In genomic region chr7:98843649-98844048, GRCm38 (mm10) we compare ENCODE assay signal across 15 mouse cellular contexts. TPM values are rescaled to one million over a fixed set of nuclear protein-coding genes. Genes with fewer than 3 reads are reported as not detected.
DNase-seq lines count a peak whose midpoint lies in the region; ATAC-seq and TF ChIP-seq lines count a peak whose summit lies in the region.
"Had no signal": no experiment of that assay in that cellular context is flagged by ENCODE, and none has a peak within 500 bp of the region (broad histone marks: within the 10 kb centered on the region; RNA-seq: fewer than 3 reads in every experiment).

No protein-coding gene starts in this region.

- WGBS in heart, postnatal 0 days = 47% methylated on average over 7 of the region's 7 CpGs
- WGBS in heart, adult 2 months = 57% methylated on average over 7 of the region's 7 CpGs
- WGBS in neural tube, embryonic 11.5 days = 18% methylated on average over 7 of the region's 7 CpGs
- 13% methylated on average over 7 of the region's 7 CpGs for WGBS in neural tube, embryonic 15.5 days
- WGBS in hindbrain, embryonic 13.5 days = 16% methylated on average over 7 of the region's 7 CpGs

- H3K4me1 ChIP-seq in heart, postnatal 0 days (ENCODE audit: control insufficient read depth, insufficient read depth) = peaks cover 22% of the 10 kb centered on the region
- peaks cover 3% of the 10 kb centered on the region; the same call in 1 of the 2 replicates for H3K4me1 ChIP-seq in heart, adult 2 months (ENCODE audit: control insufficient read depth, insufficient read depth, low read length)
- H3K4me1 ChIP-seq in neural tube, embryonic 11.5 days (ENCODE audit: control insufficient read depth, insufficient read depth, low read length) = peaks cover 16% of the 10 kb centered on the region
- peaks cover 13% of the 10 kb centered on the region for H3K4me1 ChIP-seq in neural tube, embryonic 15.5 days
- H3K4me1 ChIP-seq in hindbrain, embryonic 13.5 days (replicated peaks) = peaks cover 20% of the 10 kb centered on the region

- no peak for TF ChIP-seq POLR2A in heart, adult 2 months (IDR thresholded peaks at IDR 0.05; ENCODE audit: insufficient read depth, low read depth, low read length)

- intact Hi-C loops in heart, adult 2 months (cut with DNase I) = no loop called here
- intact Hi-C loops in gastrocnemius, postnatal 36 days (cut with DNase I) = no loop called here

- H3K27me3 ChIP-seq in heart, postnatal 0 days (ENCODE audit: control insufficient read depth, insufficient read depth, low read length) = peaks cover 6% of the 10 kb centered on the region; the same call in 1 of the 2 replicates
- no peaks in the 10 kb centered on the region for H3K27me3 ChIP-seq in heart, adult 2 months (ENCODE audit: control insufficient read depth, insufficient read depth, low read length)
- peaks cover 31% of the 10 kb centered on the region for H3K27me3 ChIP-seq in neural tube, embryonic 11.5 days (ENCODE audit: control insufficient read depth, insufficient read depth, low read length)
- peaks cover 53% of the 10 kb centered on the region for H3K27me3 ChIP-seq in neural tube, embryonic 15.5 days (replicated peaks)
- peaks cover 65% of the 10 kb centered on the region for H3K27me3 ChIP-seq in hindbrain, embryonic 13.5 days

- no peak overlapping the region for H3K4me3 ChIP-seq in heart, postnatal 0 days (ENCODE audit: low read depth, low read length)
- H3K4me3 ChIP-seq in heart, adult 2 months = no peak overlapping the region
- no peak overlapping the region for H3K4me3 ChIP-seq in neural tube, embryonic 11.5 days (ENCODE audit: low read depth, low read length)
- no peak overlapping the region for H3K4me3 ChIP-seq in neural tube, embryonic 15.5 days (replicated peaks)
- H3K4me3 ChIP-seq in hindbrain, embryonic 13.5 days = no peak overlapping the region
- H3K4me3 ChIP-seq: limb, embryonic 15.5 days; megakaryocyte, embryonic 14.5 days had no signal

- no peaks in the 10 kb centered on the region for H3K79me2 ChIP-seq in heart, adult 2 months (replicated peaks; ENCODE audit: control insufficient read depth, insufficient read depth, low read length)

- ATAC-seq in heart, postnatal 0 days (ENCODE audit: insufficient read depth, low read depth) = no peak
- no peak for ATAC-seq in neural tube, embryonic 11.5 days (ENCODE audit: insufficient read depth, low FRiP score, low TSS enrichment)
- ATAC-seq in neural tube, embryonic 15.5 days (ENCODE audit: low FRiP score) = no peak
- no peak for ATAC-seq in hindbrain, embryonic 13.5 days (ENCODE audit: low FRiP score)

- no peak overlapping the region for H3K27ac ChIP-seq in heart, postnatal 0 days (ENCODE audit: low read depth)
- no peak overlapping the region for H3K27ac ChIP-seq in heart, adult 2 months
- no peak overlapping the region for H3K27ac ChIP-seq in neural tube, embryonic 11.5 days (ENCODE audit: low read depth, low read length)
- no peak overlapping the region for H3K27ac ChIP-seq in neural tube, embryonic 15.5 days (replicated peaks)
- no peak overlapping the region for H3K27ac ChIP-seq in hindbrain, embryonic 13.5 days
- H3K27ac ChIP-seq: limb, embryonic 15.5 days had no signal

- no peaks in the 10 kb centered on the region for H3K9me3 ChIP-seq in heart, postnatal 0 days (replicated peaks; ENCODE audit: control insufficient read depth, low read length)
- no peaks in the 10 kb centered on the region for H3K9me3 ChIP-seq in neural tube, embryonic 11.5 days (ENCODE audit: control insufficient read depth, low read length)
- H3K9me3 ChIP-seq in neural tube, embryonic 15.5 days (replicated peaks) = no peaks in the 10 kb centered on the region
- H3K9me3 ChIP-seq in hindbrain, embryonic 13.5 days = no peaks in the 10 kb centered on the region
- H3K9me3 ChIP-seq: limb, embryonic 15.5 days; megakaryocyte, embryonic 14.5 days had no signal

- TF ChIP-seq CTCF in heart, postnatal 0 days (IDR thresholded peaks at IDR 0.05; ENCODE audit: low read depth) = no peak
- no peak for TF ChIP-seq CTCF in heart, adult 2 months (IDR thresholded peaks at IDR 0.05)

- no peaks in the 10 kb centered on the region for H3K36me3 ChIP-seq in heart, postnatal 0 days (replicated peaks; ENCODE audit: control insufficient read depth, insufficient read depth, low read length)
- no peaks in the 10 kb centered on the region for H3K36me3 ChIP-seq in heart, adult 2 months (ENCODE audit: control insufficient read depth, insufficient read depth, low read length)
- H3K36me3 ChIP-seq in neural tube, embryonic 11.5 days (ENCODE audit: control insufficient read depth, insufficient read depth, low read length) = no peaks in the 10 kb centered on the region; the same call in 1 of the 2 replicates
- H3K36me3 ChIP-seq in neural tube, embryonic 15.5 days = no peaks in the 10 kb centered on the region
- no peaks in the 10 kb centered on the region for H3K36me3 ChIP-seq in hindbrain, embryonic 13.5 days

- no peak overlapping the region for H3K9ac ChIP-seq in heart, postnatal 0 days (replicated peaks; ENCODE audit: low read depth, low read length)
- H3K9ac ChIP-seq in heart, adult 2 months (ENCODE audit: low read depth, low read length) = no peak overlapping the region
- no peak overlapping the region for H3K9ac ChIP-seq in neural tube, embryonic 11.5 days (ENCODE audit: low read length)
- H3K9ac ChIP-seq in neural tube, embryonic 15.5 days (replicated peaks) = no peak overlapping the region
- H3K9ac ChIP-seq in hindbrain, embryonic 13.5 days = peak overlapping the region; percentile 13; the same call in 1 of the 2 replicates
- H3K9ac ChIP-seq: limb, embryonic 15.5 days; lung, embryonic 14.5 days had no signal

- peak; percentile 11 for DNase-seq in heart, postnatal 0 days (ENCODE audit: low spot score)
- DNase-seq in heart, adult 2 months = no peak
- DNase-seq in neural tube, embryonic 11.5 days (ENCODE audit: low spot score) = peak; percentile 37
- no peak for DNase-seq in lung, postnatal 10 days
- DNase-seq in gastrocnemius, postnatal 36 days = no peak
- DNase-seq: cerebellum, adult 18-20 months; heart, adult 11 months; kidney, postnatal 14 days; lung, embryonic 14.5 days; right cerebral cortex, postnatal 25 days; thymus, postnatal 14 days had no signal

- no peak overlapping the region for H3K4me2 ChIP-seq in heart, postnatal 0 days (ENCODE audit: low read depth, low read length)
- H3K4me2 ChIP-seq in neural tube, embryonic 11.5 days (ENCODE audit: low read depth) = no peak overlapping the region
- no peak overlapping the region for H3K4me2 ChIP-seq in neural tube, embryonic 15.5 days
- H3K4me2 ChIP-seq in hindbrain, embryonic 13.5 days = no peak overlapping the region
- H3K4me2 ChIP-seq: limb, embryonic 15.5 days; lung, embryonic 14.5 days had no signal

- TF ChIP-seq EP300 in heart, postnatal 0 days (IDR thresholded peaks at IDR 0.05; ENCODE audit: low read depth) = no peak
- no peak for TF ChIP-seq EP300 in heart, adult 2 months (IDR thresholded peaks at IDR 0.05; ENCODE audit: insufficient read depth, low read depth, low read length)

RNA-seq across cellular contexts. Expression of gene Wnt11, which starts 8.7 kb away (rescaled TPM):
- 22.9 and 33.9 TPM in 2 replicates for total RNA-seq in heart, postnatal 0 days (2014; rRNA removed; ENCODE audit: low replicate concordance)
- 4.3 and 4.4 TPM in 2 replicates for polyA plus RNA-seq in heart, postnatal 0 days (2015; fragmentation: Nextera tagmentation; extraction: Ambion mirVana)
- 1 to 10 TPM; 4.8 to 7.3 TPM for total RNA-seq in heart, adult 2 months (2021)
- polyA plus RNA-seq in heart, adult 2 months (2012; rRNA removed) = 6.2 and 9.0 TPM in 2 replicates
- 6.9 and 7.0 TPM in 2 replicates for polyA plus RNA-seq in neural tube, embryonic 11.5 days (2014; fragmentation: Nextera tagmentation; extraction: Ambion mirVana)
- polyA plus RNA-seq in neural tube, embryonic 15.5 days (2015; fragmentation: Nextera tagmentation; extraction: Ambion mirVana) = 1.9 and 2.5 TPM in 2 replicates
- polyA plus RNA-seq in hindbrain, embryonic 13.5 days (2015; fragmentation: Nextera tagmentation; extraction: Ambion mirVana) = 2.0 and 2.3 TPM in 2 replicates
- 1 to 10 TPM; 5.4 to 8.2 TPM for total RNA-seq in gastrocnemius, postnatal 36 days (2021)

Comparison
In these comparisons a context has a peak if more than half of its experiments do, and no peak if none do; other contexts are left out.
1. DNase-seq: peak in heart, postnatal 0 days (single experiment) and neural tube, embryonic 11.5 days (single experiment); none in heart, adult 2 months (0 of 2), lung, postnatal 10 days (single experiment) and gastrocnemius, postnatal 36 days (0 of 2).